Mouse (Mus musculus) embryonic facial prominence, embryonic 15.5 days (tissue): ENCODE measurements at regions not wholly inside any gene's neighbourhood (a gene's known extent, or its start where the extent isn't known, plus 50 kb on each side); places are given as distances from the start of the nearest gene placed in this dataset.

Source experiments
- ATAC-seq: fragments of 200-750 bp; cut with Nextera tagmentation; 2 replicates; pipeline ENCODE4 v1.8.0; 2017; ENCODE audit warnings: low read depth, moderate TSS enrichment; ENCODE audit not compliant: insufficient number of reproducible peaks, low FRiP score, low TSS enrichment
- H3K27ac ChIP-seq: fragments of 300-500 bp; sonication (generic); replicated peaks from 2 replicates; pipeline ENCODE4 v1.5.1; 2015; ENCODE audit warnings: mild to moderate bottlenecking, inconsistent platforms
- H3K27me3 ChIP-seq: fragments of 300-500 bp; sonication (generic); 2 replicates; pipeline ENCODE4 v1.6.1; 2015; ENCODE audit warnings: inconsistent platforms
- H3K36me3 ChIP-seq: fragments of 300-500 bp; sonication (generic); 2 replicates; pipeline ENCODE4 v1.6.1; 2015; ENCODE audit warnings: mild to moderate bottlenecking, inconsistent platforms
- H3K4me1 ChIP-seq: fragments of 300-500 bp; sonication (generic); 2 replicates; pipeline ENCODE4 v1.6.1; 2015; ENCODE audit warnings: inconsistent platforms
- H3K4me2 ChIP-seq: fragments of 300-500 bp; sonication (generic); replicated peaks from 2 replicates; pipeline ENCODE4 v1.6.1; 2015; ENCODE audit warnings: mild to moderate bottlenecking, inconsistent platforms
- H3K4me3 ChIP-seq: fragments of 300-500 bp; sonication (generic); replicated peaks from 2 replicates; pipeline ENCODE4 v1.5.1; 2015; ENCODE audit warnings: mild to moderate bottlenecking, inconsistent platforms
- H3K9ac ChIP-seq: fragments of 300-500 bp; sonication (generic); 2 replicates; pipeline ENCODE4 v1.6.1; 2015; ENCODE audit warnings: inconsistent platforms
- H3K9me3 ChIP-seq: fragments of 300-500 bp; sonication (generic); replicated peaks from 2 replicates; pipeline ENCODE4 v1.6.1; 2016; ENCODE audit warnings: inconsistent platforms
- WGBS: fragments of 180-500 bp; shearing (Covaris S2); methylation state at CpG from one replicate; pipeline ENCODE4 v1.1.7; 2015; 5-methylcytosine and 5-hydroxymethylcytosine counted together

- H3K4me3 ChIP-seq: no peak overlapping the region
Measured at GRCm38 (mm10) chr4:97461177-97461576, 278.2 kb upstream of the Gm10192 start.

GRCm38 (mm10) chr4:97439288-97440029 is 256.5 kb upstream of the Gm10192 start:
- Histone ChIP-seq H3K9ac (no peak overlapping the region), H3K36me3 (no peaks in the 10 kb centered on the region), H3K4me3 (no peak overlapping the region), H3K27ac (no peak overlapping the region), H3K4me2 (no peak overlapping the region), H3K27me3 (no peaks in the 10 kb centered on the region), H3K9me3 (no peaks in the 10 kb centered on the region), H3K4me1 (no peaks in the 10 kb centered on the region)
- no peak for ATAC-seq
- 76% methylated on average over 5 of the region's 5 CpGs for WGBS

More at GRCm38 (mm10) chr4:97461177-97461576, 278.2 kb upstream of the Gm10192 start:
- H3K36me3 ChIP-seq: no peaks in the 10 kb centered on the region
- no peaks in the 10 kb centered on the region for H3K27me3 ChIP-seq
- peaks cover 5% of the 10 kb centered on the region for H3K4me1 ChIP-seq
- ATAC-seq: no peak
- no peak overlapping the region for H3K27ac ChIP-seq
- H3K9ac ChIP-seq: no peak overlapping the region
- H3K4me2 ChIP-seq: no peak overlapping the region
- 85% methylated on average over 1 of the region's 1 CpGs for WGBS
- no peaks in the 10 kb centered on the region for H3K9me3 ChIP-seq

- Histone ChIP-seq H3K36me3 (no peaks in the 10 kb centered on the region), H3K4me1 (no peaks in the 10 kb centered on the region), H3K27me3 (no peaks in the 10 kb centered on the region), H3K9me3 (no peaks in the 10 kb centered on the region), H3K9ac (no peak overlapping the region), H3K4me2 (no peak overlapping the region), H3K27ac (no peak overlapping the region), H3K4me3 (no peak overlapping the region)
- 43% methylated on average over 1 of the region's 1 CpGs for WGBS
- ATAC-seq: no peak
Measured at GRCm38 (mm10) chr4:97432681-97433080, 249.7 kb upstream of the Gm10192 start.

GRCm38 (mm10) chr4:97432094-97432493 is 249.1 kb upstream of the Gm10192 start:
- 63% methylated on average over 1 of the region's 1 CpGs for WGBS

GRCm38 (mm10) chr4:97431239-97431638 is 248.3 kb upstream of the Gm10192 start:
- Histone ChIP-seq H3K4me3 (no peak overlapping the region), H3K4me1 (no peaks in the 10 kb centered on the region), H3K9ac (no peak overlapping the region), H3K4me2 (no peak overlapping the region), H3K9me3 (no peaks in the 10 kb centered on the region), H3K27ac (no peak overlapping the region), H3K27me3 (no peaks in the 10 kb centered on the region), H3K36me3 (no peaks in the 10 kb centered on the region)
- 62% methylated on average over 2 of the region's 2 CpGs for WGBS
- ATAC-seq: no peak

More at GRCm38 (mm10) chr4:97432094-97432493, 249.1 kb upstream of the Gm10192 start:
- no peak overlapping the region for H3K9ac ChIP-seq
- no peak for ATAC-seq
- no peak overlapping the region for H3K4me3 ChIP-seq
- H3K27me3 ChIP-seq: no peaks in the 10 kb centered on the region
- no peaks in the 10 kb centered on the region for H3K36me3 ChIP-seq
- H3K4me1 ChIP-seq: no peaks in the 10 kb centered on the region
- no peak overlapping the region for H3K4me2 ChIP-seq
- H3K9me3 ChIP-seq: no peaks in the 10 kb centered on the region
- no peak overlapping the region for H3K27ac ChIP-seq

- no peak overlapping the region for H3K27ac ChIP-seq
Measured at GRCm38 (mm10) chr4:97419845-97420244, 236.9 kb upstream of the Gm10192 start.

DNA sequence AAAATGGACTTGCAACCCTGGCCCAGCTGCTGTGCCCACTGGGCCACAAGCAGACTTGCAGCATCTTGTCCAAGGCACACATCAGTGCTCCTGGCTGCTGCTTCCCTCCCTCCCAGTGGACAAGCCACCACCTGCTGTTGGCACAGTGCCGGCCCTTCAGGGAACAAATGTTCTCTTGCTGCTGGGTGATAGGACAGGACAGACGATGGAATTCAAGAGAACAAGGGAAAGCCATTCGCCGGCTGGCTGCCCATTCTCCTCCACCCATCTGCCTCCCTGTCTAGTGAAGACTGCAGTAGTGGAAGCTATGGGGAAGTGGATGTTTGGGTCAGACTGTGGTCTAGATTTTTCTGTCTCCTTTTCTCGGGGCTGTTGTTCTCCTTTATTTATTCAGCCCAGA is 235.7 kb upstream of the Gm10192 start:
- Histone ChIP-seq H3K27me3 (no peaks in the 10 kb centered on the region), H3K9ac (no peak overlapping the region), H3K4me2 (no peak overlapping the region), H3K36me3 (no peaks in the 10 kb centered on the region), H3K9me3 (no peaks in the 10 kb centered on the region), H3K4me1 (no peaks in the 10 kb centered on the region), H3K4me3 (no peak overlapping the region), H3K27ac (no peak overlapping the region)
- peak; percentile 69 for ATAC-seq
- 24% methylated on average over 5 of the region's 5 CpGs for WGBS

More at GRCm38 (mm10) chr4:97419845-97420244, 236.9 kb upstream of the Gm10192 start:
- H3K4me3 ChIP-seq: no peak overlapping the region
- H3K9me3 ChIP-seq: no peaks in the 10 kb centered on the region
- no peaks in the 10 kb centered on the region for H3K4me1 ChIP-seq
- H3K4me2 ChIP-seq: no peak overlapping the region
- no peaks in the 10 kb centered on the region for H3K27me3 ChIP-seq
- H3K36me3 ChIP-seq: no peaks in the 10 kb centered on the region
- ATAC-seq: no peak
- 94% methylated on average over 1 of the region's 1 CpGs for WGBS
- H3K9ac ChIP-seq: no peak overlapping the region

DNA sequence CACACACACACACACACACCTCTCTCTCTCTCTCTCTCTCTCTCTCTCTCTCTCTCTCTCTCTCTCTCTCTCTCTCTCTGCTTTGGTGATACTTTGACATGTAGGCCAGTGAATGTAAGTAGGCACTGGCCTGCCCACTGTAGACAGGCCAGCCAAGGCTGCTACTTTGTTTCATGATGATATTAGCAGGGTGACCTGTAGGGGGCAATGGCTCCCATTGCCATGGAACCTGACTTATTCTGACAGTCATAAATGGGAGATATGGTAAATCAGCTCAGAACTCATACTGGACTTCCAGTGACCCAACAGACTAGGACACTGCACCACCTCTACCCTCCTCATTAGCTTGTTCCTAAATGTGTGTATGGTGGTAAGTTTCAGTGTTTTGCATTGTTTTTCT is 235.0 kb upstream of the Gm10192 start:
- no peaks in the 10 kb centered on the region for H3K9me3 ChIP-seq
- no peak overlapping the region for H3K9ac ChIP-seq
- no peak overlapping the region for H3K27ac ChIP-seq
- H3K36me3 ChIP-seq: no peaks in the 10 kb centered on the region
- H3K4me1 ChIP-seq: no peaks in the 10 kb centered on the region
- H3K4me2 ChIP-seq: no peak overlapping the region
- H3K4me3 ChIP-seq: no peak overlapping the region
- H3K27me3 ChIP-seq: no peaks in the 10 kb centered on the region
- no peak for ATAC-seq

- H3K27me3 ChIP-seq: no peaks in the 10 kb centered on the region
- no peak overlapping the region for H3K4me2 ChIP-seq
- no peaks in the 10 kb centered on the region for H3K9me3 ChIP-seq
- no peak overlapping the region for H3K9ac ChIP-seq
- 61% methylated on average over 7 of the region's 7 CpGs for WGBS
- peak; percentile 60 for ATAC-seq
- H3K4me1 ChIP-seq: no peaks in the 10 kb centered on the region
- H3K4me3 ChIP-seq: no peak overlapping the region
- H3K27ac ChIP-seq: no peak overlapping the region
- H3K36me3 ChIP-seq: no peaks in the 10 kb centered on the region
Measured at GRCm38 (mm10) chr4:97408633-97409296, 225.8 kb upstream of the Gm10192 start.

DNA sequence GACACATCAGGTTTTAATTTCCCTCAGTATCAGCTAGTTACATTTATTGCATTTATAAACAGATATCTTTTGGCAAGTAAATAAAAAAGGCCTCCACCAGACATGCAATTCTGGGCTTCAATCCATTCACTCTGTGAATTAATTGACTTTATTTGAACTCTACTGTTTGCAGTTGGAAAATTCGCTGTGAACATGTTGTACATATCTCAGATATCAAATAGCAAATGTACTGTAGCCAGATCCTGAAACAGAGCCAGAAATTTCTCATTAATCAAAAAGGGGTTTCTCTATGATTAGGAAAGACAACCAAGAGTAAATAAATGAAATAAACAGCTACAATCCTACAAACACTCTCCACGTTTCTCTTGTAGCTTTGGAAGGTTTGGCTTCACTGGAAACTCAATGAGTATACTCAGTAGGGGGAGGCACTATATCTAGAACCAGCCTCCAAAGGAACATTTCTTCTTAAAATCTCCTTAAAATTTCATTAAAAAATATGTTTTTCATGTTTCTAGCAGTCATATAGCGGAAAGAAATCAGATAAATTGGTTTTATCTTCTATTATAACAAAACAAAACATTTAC is 211.8 kb upstream of the Gm10192 start:
- no peak overlapping the region for H3K4me2 ChIP-seq
- ATAC-seq: no peak
- H3K9me3 ChIP-seq: no peaks in the 10 kb centered on the region
- H3K36me3 ChIP-seq: no peaks in the 10 kb centered on the region
- H3K27me3 ChIP-seq: no peaks in the 10 kb centered on the region
- no peak overlapping the region for H3K27ac ChIP-seq
- H3K9ac ChIP-seq: no peak overlapping the region
- H3K4me3 ChIP-seq: no peak overlapping the region
- WGBS: 57% methylated on average over 3 of the region's 3 CpGs
- no peaks in the 10 kb centered on the region for H3K4me1 ChIP-seq

DNA sequence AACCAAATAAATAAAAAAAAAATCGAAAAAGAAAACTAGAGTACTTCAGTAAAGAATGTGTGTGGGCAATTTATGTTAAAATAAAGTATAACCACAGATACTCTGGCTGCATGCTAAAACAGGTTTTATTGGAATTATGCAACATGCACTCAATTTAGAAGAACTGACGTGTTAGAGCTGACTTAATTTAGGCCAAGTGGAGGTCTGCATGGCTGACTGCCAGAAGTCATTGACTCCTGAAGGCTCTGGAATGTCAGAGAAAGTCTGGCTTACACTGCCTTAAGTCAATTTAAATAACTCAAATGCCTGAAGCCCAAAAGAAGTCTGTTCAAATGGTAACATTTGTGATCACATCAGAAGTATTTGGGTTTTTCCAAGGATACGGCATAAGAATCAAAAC is 198.1 kb upstream of the Gm10192 start:
- Histone ChIP-seq H3K27ac (no peak overlapping the region), H3K27me3 (no peaks in the 10 kb centered on the region), H3K4me2 (no peak overlapping the region), H3K9me3 (no peaks in the 10 kb centered on the region), H3K9ac (no peak overlapping the region), H3K36me3 (no peaks in the 10 kb centered on the region), H3K4me3 (no peak overlapping the region), H3K4me1 (0 out of 2 replicates have a peak, but pooled peaks cover 6% of the 10 kb centered on the region)
- WGBS: 17% methylated on average over 3 of the region's 3 CpGs
- peak; percentile 47; the same call in 1 of the 2 replicates for ATAC-seq
